Mouse (Mus musculus) MEL (cell line): ENCODE measurements around the gene Tmem100. TPM values are rescaled to one million over a fixed set of nuclear protein-coding genes. Genes with fewer than 3 reads are reported as not detected.

Experiments used
- DNase-seq: peaks from one replicate; pipeline ENCODE4 v3.0.0; 2011; ENCODE audit warnings: low read depth, low spot score
- H3K27ac ChIP-seq: 2 replicates; pipeline ENCODE4 v1.5.1; 2012; ENCODE audit warnings: low read depth, mild to moderate bottlenecking, control low read depth, low read length, moderate library complexity; ENCODE audit not compliant: control insufficient read depth
- H3K27me3 ChIP-seq, 2 experiments: fragments of 150-350 bp in 1 of 2; sonication (generic) in 1 of 2; 2 replicates each; pipeline ENCODE4 v1.6.1; 2012; ENCODE audit warnings: low read length in 2 of 2, mild to moderate bottlenecking in 2 of 2, improper control_type of control experiment in 1 of 2, moderate library complexity in 1 of 2; ENCODE audit not compliant: insufficient read depth in 2 of 2, control insufficient read depth in 1 of 2
- H3K36me3 ChIP-seq, 2 experiments: 2 replicates each; pipeline ENCODE4 v1.6.1; 2012 to 2014; ENCODE audit warnings: low read length in 2 of 2, improper control_type of control experiment in 1 of 2, inconsistent platforms in 1 of 2, mild to moderate bottlenecking in 1 of 2; ENCODE audit not compliant: insufficient read depth in 2 of 2, control insufficient read depth in 1 of 2
- H3K4me1 ChIP-seq, 2 experiments: fragments of 150-350 bp in 1 of 2; sonication (generic) in 1 of 2; 2 replicates each; pipeline ENCODE4 v1.6.1; 2012; ENCODE audit warnings: low read length in 2 of 2, improper control_type of control experiment in 1 of 2, mild to moderate bottlenecking in 1 of 2; ENCODE audit not compliant: insufficient read depth in 2 of 2, control insufficient read depth in 1 of 2
- H3K4me3 ChIP-seq, 2 experiments: fragments of 150-350 bp in 1 of 2; sonication (generic) in 1 of 2; 2 replicates each; pipeline ENCODE4 v1.5.1; 2012; ENCODE audit warnings: low read depth in 2 of 2, low read length in 2 of 2, mild to moderate bottlenecking in 2 of 2, moderate library complexity in 2 of 2, control low read depth in 1 of 2, improper control_type of control experiment in 1 of 2; ENCODE audit not compliant: control insufficient read depth in 1 of 2, insufficient read depth in 1 of 2
- H3K79me2 ChIP-seq: 2 replicates; pipeline ENCODE4 v1.6.1; 2012; ENCODE audit warnings: mild to moderate bottlenecking, low read length, moderate library complexity; ENCODE audit not compliant: control insufficient read depth, poor library complexity, insufficient read depth
- H3K9ac ChIP-seq: 2 replicates; pipeline ENCODE4 v1.6.1; 2012; ENCODE audit warnings: low read depth, mild to moderate bottlenecking, control low read depth, low read length, moderate library complexity; ENCODE audit not compliant: control insufficient read depth, poor library complexity, severe bottlenecking
- H3K9me3 ChIP-seq: fragments of 150-350 bp; sonication (generic); replicated peaks from 2 replicates; pipeline ENCODE4 v1.6.1; 2012; ENCODE audit warnings: mild to moderate bottlenecking, low read length, improper control_type of control experiment, moderate library complexity; ENCODE audit not compliant: insufficient read depth
- CHD2 ChIP-seq: IDR thresholded peaks from 2 replicates; pipeline ENCODE4 v1.6.1; 2011; ENCODE audit warnings: low read length, improper control_type of control experiment
- CTCF ChIP-seq, 3 experiments: IDR thresholded peaks in 2 of 3; conservative IDR thresholded peaks in 1 of 3; 2 replicates each; pipeline ENCODE4 v1.5.1; 2011 to 2012; ENCODE audit warnings: low read length in 3 of 3, low read depth in 2 of 3, mild to moderate bottlenecking in 2 of 3, improper control_type of control experiment in 1 of 3, inconsistent platforms in 1 of 3, mixed read lengths in 1 of 3, moderate library complexity in 1 of 3; ENCODE audit not compliant: control insufficient read depth in 1 of 3, insufficient read depth in 1 of 3, poor library complexity in 1 of 3, severe bottlenecking in 1 of 3
- E2F4 ChIP-seq: IDR thresholded peaks from 2 replicates; pipeline ENCODE4 v1.6.1; 2011; ENCODE audit warnings: low read depth, low read length, improper control_type of control experiment, borderline replicate concordance
- EP300 ChIP-seq, 2 experiments: IDR thresholded peaks; 2 replicates each; pipeline ENCODE4 v1.6.1; 2011; ENCODE audit warnings: improper control_type of control experiment in 2 of 2, low read length in 2 of 2, low read depth in 1 of 2, mild to moderate bottlenecking in 1 of 2
- ETS1 ChIP-seq: IDR thresholded peaks from 2 replicates; pipeline ENCODE4 v1.6.1; 2012; ENCODE audit warnings: low read depth, mild to moderate bottlenecking, inconsistent platforms, low read length, improper control_type of control experiment, moderate library complexity
- GABPA ChIP-seq: IDR thresholded peaks from 2 replicates; pipeline ENCODE4 v1.6.1; 2012; ENCODE audit warnings: low read depth, mild to moderate bottlenecking, inconsistent platforms, low read length, improper control_type of control experiment, moderate library complexity
- GATA1 ChIP-seq: IDR thresholded peaks from 2 replicates; pipeline ENCODE4 v1.6.1; 2011; ENCODE audit warnings: low read depth, low read length, improper control_type of control experiment
- HCFC1 ChIP-seq: IDR thresholded peaks from 2 replicates; pipeline ENCODE4 v1.6.1; 2012; ENCODE audit warnings: low read depth, mild to moderate bottlenecking, inconsistent platforms, low read length, improper control_type of control experiment, moderate library complexity
- JUND ChIP-seq: IDR thresholded peaks from 2 replicates; pipeline ENCODE4 v1.6.1; 2011; ENCODE audit warnings: low read depth, mild to moderate bottlenecking, improper control_type of control experiment, low read length
- MAFK ChIP-seq: IDR thresholded peaks from 2 replicates; pipeline ENCODE4 v1.6.1; 2011; ENCODE audit warnings: low read depth, mild to moderate bottlenecking, low read length, improper control_type of control experiment, borderline replicate concordance
- MAX ChIP-seq: IDR thresholded peaks from 2 replicates; pipeline ENCODE4 v1.6.1; 2011; ENCODE audit warnings: low read length, improper control_type of control experiment
- MYB ChIP-seq: IDR thresholded peaks from 2 replicates; pipeline ENCODE4 v1.6.1; 2011; ENCODE audit warnings: mild to moderate bottlenecking, low read depth, low read length, improper control_type of control experiment
- NELFE ChIP-seq: IDR thresholded peaks from 2 replicates; pipeline ENCODE4 v1.6.1; 2011; ENCODE audit warnings: low read depth, low read length, improper control_type of control experiment
- NRF1 ChIP-seq: IDR thresholded peaks from 2 replicates; pipeline ENCODE4 v1.6.1; 2014; ENCODE audit warnings: low read depth, mild to moderate bottlenecking, inconsistent platforms, low read length, improper control_type of control experiment, moderate library complexity; ENCODE audit not compliant: poor library complexity, insufficient read depth, severe bottlenecking
- POLR2A ChIP-seq, 2 experiments: IDR thresholded peaks; 2 replicates each; pipeline ENCODE4 v1.6.1; 2011 to 2012; ENCODE audit warnings: low read length in 2 of 2, mild to moderate bottlenecking in 2 of 2, control low read depth in 1 of 2, improper control_type of control experiment in 1 of 2, low read depth in 1 of 2, moderate library complexity in 1 of 2; ENCODE audit not compliant: control insufficient read depth in 1 of 2, insufficient read depth in 1 of 2, poor library complexity in 1 of 2
- POLR2AphosphoS2 ChIP-seq: IDR thresholded peaks from 2 replicates; pipeline ENCODE4 v1.6.1; 2011; ENCODE audit warnings: low read length, improper control_type of control experiment
- RAD21 ChIP-seq: IDR thresholded peaks from 2 replicates; pipeline ENCODE4 v1.6.1; 2011; ENCODE audit warnings: mild to moderate bottlenecking, low read depth, low read length, improper control_type of control experiment
- SMC3 ChIP-seq: IDR thresholded peaks from 2 replicates; pipeline ENCODE4 v1.6.1; 2011; ENCODE audit warnings: low read depth, low read length, improper control_type of control experiment
- TAL1 ChIP-seq: IDR thresholded peaks from 2 replicates; pipeline ENCODE4 v1.6.1; 2012; ENCODE audit warnings: mild to moderate bottlenecking, inconsistent platforms, low read length, moderate library complexity, mixed read lengths
- TBP ChIP-seq: IDR thresholded peaks from 2 replicates; pipeline ENCODE4 v1.8.0; 2011; ENCODE audit warnings: low read depth, low read length, improper control_type of control experiment
- TCF12 ChIP-seq: IDR thresholded peaks from 2 replicates; pipeline ENCODE4 v1.6.1; 2014; ENCODE audit warnings: low read depth, mild to moderate bottlenecking, inconsistent platforms, low read length, improper control_type of control experiment, moderate library complexity
- UBTF ChIP-seq: IDR thresholded peaks from 2 replicates; pipeline ENCODE4 v1.6.1; 2012; ENCODE audit warnings: low read depth, mild to moderate bottlenecking, inconsistent platforms, low read length, improper control_type of control experiment, moderate library complexity, borderline replicate concordance; ENCODE audit not compliant: insufficient read depth
- USF1 ChIP-seq: IDR thresholded peaks from 2 replicates; pipeline ENCODE4 v1.6.1; 2014; ENCODE audit warnings: low read depth, mild to moderate bottlenecking, inconsistent platforms, low read length, improper control_type of control experiment, moderate library complexity
- ZC3H11A ChIP-seq: IDR thresholded peaks from 2 replicates; pipeline ENCODE4 v1.6.1; 2012; ENCODE audit warnings: low read depth, mild to moderate bottlenecking, inconsistent platforms, low read length, improper control_type of control experiment
- ZKSCAN1 ChIP-seq: IDR thresholded peaks from 2 replicates; pipeline ENCODE4 v1.6.1; 2012; ENCODE audit warnings: low read depth, mild to moderate bottlenecking, inconsistent platforms, low read length, improper control_type of control experiment, moderate library complexity
- ZMIZ1 ChIP-seq: IDR thresholded peaks from 2 replicates; pipeline ENCODE4 v1.6.1; 2012; ENCODE audit warnings: low read depth, mild to moderate bottlenecking, inconsistent platforms, low read length, improper control_type of control experiment, moderate library complexity
- ZNF384 ChIP-seq: IDR thresholded peaks from 2 replicates; pipeline ENCODE4 v1.6.1; 2012; ENCODE audit warnings: low read depth, mild to moderate bottlenecking, inconsistent platforms, low read length, improper control_type of control experiment
- polyA plus RNA-seq, 2 experiments: library from polyadenylated mRNA; stranded (reverse) in 1 of 2; unstranded in 1 of 2; fragments of >175 nt in 1 of 2; fragments of >200 nt in 1 of 2; gene quantifications; 2 replicates each; pipeline versions ENCODE4 v1.2.1 to v1.2.4; 2012; ENCODE audit warnings: low replicate concordance in 2 of 2, low read depth in 1 of 2; ENCODE audit not compliant: insufficient read length in 2 of 2, insufficient read depth in 1 of 2, missing spikeins in 1 of 2
- total RNA-seq: library from RNA; depleted of rRNA; stranded (reverse); fragments of 300-350 nt; gene quantifications from 2 replicates; pipeline ENCODE4 v1.2.3, GENCODE M21; 2012

The Tmem100 gene
- total and polyA plus RNA-seq, 3 experiments, result not detected

DNA sequence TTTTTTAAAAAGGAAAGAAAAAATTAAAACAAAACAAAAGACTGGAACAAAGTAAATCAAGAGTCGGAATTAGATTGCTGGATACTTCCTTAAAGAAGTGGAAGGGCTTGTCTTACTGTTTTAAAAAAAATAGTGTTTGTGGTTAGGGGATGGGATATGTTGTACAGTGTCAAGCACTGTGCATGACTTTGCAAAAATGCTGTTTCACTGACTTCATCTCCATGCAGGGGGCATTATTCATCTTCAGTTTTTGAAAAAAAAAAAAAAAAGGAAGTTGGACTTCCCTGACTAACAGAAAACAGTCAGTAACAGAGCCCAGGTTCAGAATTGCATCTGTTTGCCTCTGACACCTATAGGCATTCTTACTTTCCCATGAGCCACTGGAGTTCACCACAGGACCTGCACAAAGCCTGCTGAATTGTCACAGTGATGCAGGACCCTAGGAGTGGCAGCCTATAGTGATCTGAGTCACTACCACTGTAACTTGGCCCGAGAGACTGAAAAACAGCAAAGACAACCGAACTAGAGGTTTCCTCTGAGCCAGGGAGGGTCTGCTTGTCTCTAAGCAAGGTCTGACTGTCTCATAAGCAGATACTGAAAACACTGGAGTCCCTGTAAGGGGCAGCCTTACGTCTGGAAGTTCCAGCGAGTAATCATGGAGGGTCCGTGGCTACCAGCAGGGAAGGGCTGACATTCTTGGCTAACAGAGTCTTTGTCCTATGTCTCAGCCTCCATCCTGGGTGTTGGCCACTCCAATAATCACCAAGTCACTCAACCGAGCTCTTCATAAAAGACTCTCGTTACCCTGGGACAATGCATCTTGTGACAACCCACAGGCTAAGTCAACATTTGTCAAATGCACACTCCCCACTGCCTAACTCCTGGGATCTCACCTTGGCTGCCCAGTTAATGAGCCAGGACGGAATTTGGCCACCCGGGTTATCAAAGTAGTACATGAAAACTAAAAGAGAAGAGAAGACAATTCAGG lies 44.7 kb upstream of the Tmem100 start (continued):
- TF ChIP-seq SMC3 (no peak), E2F4 (no peak), TBP (peak; percentile 84), MYB (peak; percentile 98), ZC3H11A (0 out of 2 replicates have a peak, but pooled peaks have one; percentile 2), POLR2AphosphoS2 (peak; percentile 33; the same call in 1 of the 2 replicates), CTCF (IDR thresholded peaks at IDR 0.05 in 2 of 3, conservative IDR thresholded peaks at IDR 0.05 in 1 of 3; ENCODE audit: control insufficient read depth in 1 of 3, insufficient read depth in 1 of 3, low read depth in 2 of 3, low read length in 3 of 3, poor library complexity in 1 of 3, severe bottlenecking in 1 of 3) (no peak), ZNF384 (peak; percentile 99), RAD21 (no peak), HCFC1 (no peak), GATA1 (peak; percentile 50), UBTF (no peak), POLR2A (IDR thresholded peaks at IDR 0.05; ENCODE audit: control insufficient read depth in 1 of 2, insufficient read depth in 1 of 2, low read depth in 1 of 2, low read length in 2 of 2, poor library complexity in 1 of 2) (peak in 1 of 2 experiments; percentile 81; a peak in 2 of 4 replicates), CHD2 (no peak), NELFE (peak; percentile 65), ZKSCAN1 (no peak; the same call in 1 of the 2 replicates), GABPA (peak; percentile 97), MAX (no peak), NRF1 (no peak), TCF12 (peak; percentile 75), JUND (peak; percentile 70; the same call in 1 of the 2 replicates)

DNA sequence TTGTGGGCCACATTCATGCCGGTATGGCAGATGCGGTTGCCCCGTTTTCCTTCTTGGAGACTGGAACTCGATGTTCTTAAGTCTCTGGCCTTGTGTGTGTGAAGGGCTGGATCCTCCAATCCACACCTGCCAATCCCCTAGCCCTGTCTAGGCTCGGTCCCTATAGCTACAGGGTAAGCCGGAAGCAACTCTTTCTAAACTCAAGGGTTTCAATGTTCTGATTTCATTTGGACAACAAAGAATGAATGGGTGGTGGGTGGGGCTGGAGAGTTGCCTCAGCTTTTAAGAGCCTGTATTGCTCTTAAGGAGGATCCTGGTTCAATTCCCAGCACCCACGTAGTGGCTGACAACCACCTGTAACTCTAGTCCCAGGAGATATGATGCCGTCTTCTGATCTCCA lies 43.6 kb upstream of the Tmem100 start:
- Histone ChIP-seq H3K9ac (no peak overlapping the region), H3K79me2 (no peaks in the 10 kb centered on the region), H3K27ac (peak overlapping the region; percentile 98; the same call in 1 of the 2 replicates), H3K36me3 (peaks cover 0 to 41% of the 10 kb centered on the region in 2 experiments; a peak in 2 of 4 replicates), H3K4me1 (peaks cover 20 to 45% of the 10 kb centered on the region in 2 experiments), H3K27me3 (no peaks in the 10 kb centered on the region), H3K4me3 (no peak overlapping the region), H3K9me3 (no peaks in the 10 kb centered on the region)
- TF ChIP-seq TBP (no peak), POLR2AphosphoS2 (no peak), MAFK (no peak), JUND (no peak), USF1 (no peak), ZMIZ1 (no peak), ETS1 (no peak), TCF12 (no peak), EP300 (IDR thresholded peaks at IDR 0.05; ENCODE audit: low read depth in 1 of 2, low read length in 2 of 2) (no peak), SMC3 (no peak), E2F4 (no peak), HCFC1 (no peak), CHD2 (no peak), GABPA (no peak), TAL1 (no peak)
- DNase-seq, result no peak
